Comparison of ENCODE assay signal across 8 mouse cellular contexts in genomic region chr2:156177651-156178050, GRCm38 (mm10). TPM values are rescaled to one million over a fixed set of nuclear protein-coding genes. Genes with fewer than 3 reads are reported as not detected.
DNase-seq lines count a peak whose midpoint lies in the region; ATAC-seq and TF ChIP-seq lines count a peak whose summit lies in the region.

No protein-coding gene starts in this region.

- 0 out of 2 replicates have a peak overlapping the region, but pooled peaks have one; percentile 36 for H3K9ac ChIP-seq in lung, postnatal 0 days (replicated peaks; ENCODE audit: low read depth)
- H3K9ac ChIP-seq in limb, embryonic 14.5 days (ENCODE audit: low read depth, low read length, severe bottlenecking) = no peak overlapping the region
- no peak overlapping the region for H3K9ac ChIP-seq in stomach, embryonic 16.5 days (ENCODE audit: low read length)

- peak; percentile 44 for DNase-seq in CD4-positive, CD25-positive, alpha-beta regulatory T cell, adult 2 months (ENCODE audit: low read depth, low spot score)
- no peak for DNase-seq in lung, postnatal 0 days (ENCODE audit: low spot score)
- DNase-seq in lung, postnatal 4 days = no peak
- no peak for DNase-seq in limb, embryonic 14.5 days (ENCODE audit: low spot score)
- no peak for DNase-seq in cerebellum, adult 18-20 months
- no peak for DNase-seq in frontal cortex, postnatal 25 days (ENCODE audit: low spot score in 2 of 2)

- peaks cover 11% of the 10 kb centered on the region; the same call in 1 of the 2 replicates for H3K4me1 ChIP-seq in lung, postnatal 0 days (ENCODE audit: insufficient read depth, low read depth, low read length)
- H3K4me1 ChIP-seq in limb, embryonic 14.5 days (ENCODE audit: control insufficient read depth, insufficient read depth, low read length) = peaks cover 18% of the 10 kb centered on the region
- peaks cover 15% of the 10 kb centered on the region for H3K4me1 ChIP-seq in stomach, embryonic 16.5 days (ENCODE audit: control insufficient read depth, insufficient read depth, low read length)

- ATAC-seq in CD4-positive, CD25-positive, alpha-beta regulatory T cell, adult 4 months = no peak
- no peak for ATAC-seq in lung, postnatal 0 days
- no peak for ATAC-seq in limb, embryonic 14.5 days (ENCODE audit: low FRiP score, low read depth)
- ATAC-seq in stomach, embryonic 16.5 days (ENCODE audit: insufficient read depth, low FRiP score) = no peak

- H3K4me2 ChIP-seq in lung, postnatal 0 days (replicated peaks; ENCODE audit: low read depth, low read length) = peak overlapping the region; percentile 56
- peak overlapping the region; percentile 77 for H3K4me2 ChIP-seq in limb, embryonic 14.5 days (replicated peaks; ENCODE audit: low read depth, low read length, severe bottlenecking)
- peak overlapping the region; percentile 93 for H3K4me2 ChIP-seq in stomach, embryonic 16.5 days (ENCODE audit: low read depth, low read length)

- H3K27me3 ChIP-seq in lung, postnatal 0 days (replicated peaks; ENCODE audit: insufficient read depth, low read length) = no peaks in the 10 kb centered on the region
- no peaks in the 10 kb centered on the region for H3K27me3 ChIP-seq in limb, embryonic 14.5 days (ENCODE audit: control insufficient read depth, insufficient read depth, low read length)
- no peaks in the 10 kb centered on the region for H3K27me3 ChIP-seq in stomach, embryonic 16.5 days (ENCODE audit: control insufficient read depth, insufficient read depth, low read length)

- H3K36me3 ChIP-seq in lung, postnatal 0 days (ENCODE audit: insufficient read depth, low read length) = peaks cover 23% of the 10 kb centered on the region; the same call in 1 of the 2 replicates
- peaks cover 55% of the 10 kb centered on the region for H3K36me3 ChIP-seq in limb, embryonic 14.5 days (ENCODE audit: control insufficient read depth, insufficient read depth, low read length)
- H3K36me3 ChIP-seq in stomach, embryonic 16.5 days (ENCODE audit: control insufficient read depth, insufficient read depth, low read length) = peaks cover 16% of the 10 kb centered on the region; the same call in 1 of the 2 replicates

- TF ChIP-seq POLR2A in limb, embryonic 14.5 days (IDR thresholded peaks at IDR 0.05; ENCODE audit: borderline replicate concordance, extremely low read depth, insufficient read depth, insufficient read length) = no peak

- no peak for TF ChIP-seq EP300 in lung, postnatal 0 days (IDR thresholded peaks at IDR 0.05)

- 37% methylated on average over 7 of the region's 7 CpGs for WGBS in lung, postnatal 0 days
- WGBS in limb, embryonic 14.5 days = 83% methylated on average over 7 of the region's 7 CpGs
- 63% methylated on average over 7 of the region's 7 CpGs for WGBS in stomach, embryonic 16.5 days

- no peak overlapping the region for H3K27ac ChIP-seq in lung, postnatal 0 days (ENCODE audit: low read length)
- no peak overlapping the region for H3K27ac ChIP-seq in limb, embryonic 14.5 days (replicated peaks; ENCODE audit: low read depth, low read length)
- no peak overlapping the region for H3K27ac ChIP-seq in stomach, embryonic 16.5 days (ENCODE audit: low read length)

- H3K9me3 ChIP-seq in lung, postnatal 0 days (ENCODE audit: low read length) = no peaks in the 10 kb centered on the region
- H3K9me3 ChIP-seq in limb, embryonic 14.5 days (ENCODE audit: control insufficient read depth, low read length) = no peaks in the 10 kb centered on the region
- no peaks in the 10 kb centered on the region for H3K9me3 ChIP-seq in stomach, embryonic 16.5 days (replicated peaks; ENCODE audit: control insufficient read depth, low read length)

- no peak for TF ChIP-seq CTCF in lung, postnatal 0 days (IDR thresholded peaks at IDR 0.05)

- peak overlapping the region; percentile 27 for H3K4me3 ChIP-seq in lung, postnatal 0 days (ENCODE audit: low read depth, low read length)
- H3K4me3 ChIP-seq in limb, embryonic 14.5 days (replicated peaks; ENCODE audit: low read length) = peak overlapping the region; percentile 99
- peak overlapping the region; percentile 33 for H3K4me3 ChIP-seq in stomach, embryonic 16.5 days (replicated peaks; ENCODE audit: low read length)

RNA-seq across cellular contexts. Expression of gene Rbm39, which starts 2.4 kb away (rescaled TPM):
- polyA plus RNA-seq in CD4-positive, CD25-positive, alpha-beta regulatory T cell, adult 4 months (2017; shearing (Covaris generic)) = 100 to 1,000 TPM; 592 to 714 TPM
- polyA plus RNA-seq in lung, postnatal 0 days (2015; fragmentation: Nextera tagmentation; extraction: Ambion mirVana) = 654 and 692 TPM in 2 replicates
- 251 and 297 TPM in 2 replicates for polyA plus RNA-seq in limb, embryonic 14.5 days (2012; rRNA removed)
- 728 and 775 TPM in 2 replicates for polyA plus RNA-seq in limb, embryonic 14.5 days (2014; fragmentation: Nextera tagmentation; extraction: Ambion mirVana)
- 504 and 551 TPM in 2 replicates for polyA plus RNA-seq in stomach, embryonic 16.5 days (2015; fragmentation: Nextera tagmentation; extraction: Ambion mirVana)

RNA-seq across cellular contexts. Expression of gene Phf20, which starts 18.6 kb away (rescaled TPM):
- polyA plus RNA-seq in CD4-positive, CD25-positive, alpha-beta regulatory T cell, adult 4 months (2017; shearing (Covaris generic)) = 10 to 100 TPM; 70.0 to 87.9 TPM
- 44.8 and 47.7 TPM in 2 replicates for polyA plus RNA-seq in lung, postnatal 0 days (2015; fragmentation: Nextera tagmentation; extraction: Ambion mirVana)
- polyA plus RNA-seq in limb, embryonic 14.5 days (2012; rRNA removed) = 19.5 and 23.0 TPM in 2 replicates
- polyA plus RNA-seq in limb, embryonic 14.5 days (2014; fragmentation: Nextera tagmentation; extraction: Ambion mirVana) = 69.0 and 83.9 TPM in 2 replicates
- 50.9 and 57.2 TPM in 2 replicates for polyA plus RNA-seq in stomach, embryonic 16.5 days (2015; fragmentation: Nextera tagmentation; extraction: Ambion mirVana)

RNA-seq across cellular contexts. Expression of gene Nfs1, which starts 33.7 kb away (rescaled TPM):
- polyA plus RNA-seq in CD4-positive, CD25-positive, alpha-beta regulatory T cell, adult 4 months (2017; shearing (Covaris generic)) = 10 to 100 TPM; 40.2 to 47.6 TPM
- polyA plus RNA-seq in lung, postnatal 0 days (2015; fragmentation: Nextera tagmentation; extraction: Ambion mirVana) = 33.7 and 34.0 TPM in 2 replicates
- 36.6 and 36.8 TPM in 2 replicates for polyA plus RNA-seq in limb, embryonic 14.5 days (2012; rRNA removed)
- polyA plus RNA-seq in limb, embryonic 14.5 days (2014; fragmentation: Nextera tagmentation; extraction: Ambion mirVana) = 36.6 and 39.0 TPM in 2 replicates
- 51.0 and 51.1 TPM in 2 replicates for polyA plus RNA-seq in stomach, embryonic 16.5 days (2015; fragmentation: Nextera tagmentation; extraction: Ambion mirVana)

RNA-seq across cellular contexts. Expression of gene Romo1, which starts 33.8 kb away (rescaled TPM):
- polyA plus RNA-seq in CD4-positive, CD25-positive, alpha-beta regulatory T cell, adult 4 months (2017; shearing (Covaris generic)) = 100 to 1,000 TPM; 109 to 134 TPM
- 316 and 344 TPM in 2 replicates for polyA plus RNA-seq in lung, postnatal 0 days (2015; fragmentation: Nextera tagmentation; extraction: Ambion mirVana)
- polyA plus RNA-seq in limb, embryonic 14.5 days (2012; rRNA removed) = 312 and 331 TPM in 2 replicates
- 406 and 435 TPM in 2 replicates for polyA plus RNA-seq in limb, embryonic 14.5 days (2014; fragmentation: Nextera tagmentation; extraction: Ambion mirVana)
- polyA plus RNA-seq in stomach, embryonic 16.5 days (2015; fragmentation: Nextera tagmentation; extraction: Ambion mirVana) = 302 and 344 TPM in 2 replicates

RNA-seq across cellular contexts. Expression of gene Gm28036, which starts 50.8 kb away (rescaled TPM):
- 1 to 10 TPM; 7.7 to 8.0 TPM for polyA plus RNA-seq in CD4-positive, CD25-positive, alpha-beta regulatory T cell, adult 4 months (2017; shearing (Covaris generic))
- 5.2 and 5.6 TPM in 2 replicates for polyA plus RNA-seq in lung, postnatal 0 days (2015; fragmentation: Nextera tagmentation; extraction: Ambion mirVana)
- 14.4 and 23.3 TPM in 2 replicates for polyA plus RNA-seq in limb, embryonic 14.5 days (2012; rRNA removed)
- polyA plus RNA-seq in limb, embryonic 14.5 days (2014; fragmentation: Nextera tagmentation; extraction: Ambion mirVana) = 10.9 and 12.8 TPM in 2 replicates
- polyA plus RNA-seq in stomach, embryonic 16.5 days (2015; fragmentation: Nextera tagmentation; extraction: Ambion mirVana) = 12.3 and 19.8 TPM in 2 replicates

Comparison
In these comparisons a context has a peak if more than half of its experiments do, and no peak if none do; other contexts are left out.
1. H3K4me3 ChIP-seq: peak in every context shown above with its lines; median percentile 99 in limb, embryonic 14.5 days; 33 in stomach, embryonic 16.5 days; 27 in lung, postnatal 0 days.